Mouse (Mus musculus) heart, postnatal 36 days (tissue): ENCODE data around the gene Rpp25l. TPM values are rescaled to one million over a fixed set of nuclear protein-coding genes. Genes with fewer than 3 reads are reported as not detected.
"Not testable (repeated sequence)": the region's sequence is repeated elsewhere in the genome, so short reads cannot be mapped to it uniquely, and the experiment has no call there.

Source experiments
- DNase-seq, 2 experiments: peaks; one replicate each; pipeline ENCODE4 v3.0.0; 2021 to 2022
- intact Hi-C: fragments of 180-260 bp; cut with DNase I; formaldehyde crosslinking; loops from one replicate; pipeline ENCODE4 v1.15.1; 2025
- total RNA-seq, 2 experiments: library from RNA; stranded (reverse); gene quantifications; 2 replicates each; pipeline ENCODE4 v1.2.3; 2021

The Rpp25l gene
- total RNA-seq, 2 experiments from 2014 or later: 31.6 to 32.3 TPM

- DNase-seq, intact Hi-C loops: not testable (repeated sequence)
Measured at GRCm38 (mm10) chr4:41699783-41700182, 13.6 kb downstream of the Rpp25l start, which contains the start of gene Il11ra1. Gene Il11ra1 (plus strand): TSS chr4:41699989.

DNA sequence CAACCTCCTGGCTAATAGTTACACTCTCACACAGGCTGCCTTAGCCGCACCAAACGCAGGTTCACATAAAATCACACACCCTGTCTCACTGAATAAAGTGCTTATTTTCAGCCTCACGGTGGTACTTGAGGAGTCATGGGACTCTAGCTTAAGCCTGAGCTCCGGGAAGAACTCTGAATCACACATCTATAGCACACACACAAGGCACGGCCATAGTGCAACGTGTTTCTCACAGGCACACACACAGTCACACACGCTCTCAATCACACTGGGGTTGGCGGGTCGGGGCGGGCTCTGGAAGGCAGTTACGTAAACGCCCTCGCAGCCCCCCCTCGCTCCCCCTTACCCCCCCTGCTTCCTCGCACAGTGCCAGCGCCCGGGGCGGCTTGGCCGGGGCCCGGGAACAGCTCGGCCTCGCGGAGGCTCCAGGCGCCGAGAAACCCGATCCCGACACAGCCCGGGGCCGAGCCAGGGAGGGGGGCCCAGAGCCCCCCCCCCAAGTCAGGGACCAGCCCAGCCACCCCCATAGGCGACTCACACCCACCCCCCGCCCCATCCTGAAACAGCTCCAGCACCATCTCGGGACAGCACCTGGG, 14.8 kb downstream of the Rpp25l start:
- DNase-seq: peak; percentile 59 to 62
- intact Hi-C loops: not testable (repeated sequence)

GRCm38 (mm10) chr4:41696930-41697841, 16.1 kb downstream of the Rpp25l start, which contains the start of gene Cntfr:
Gene Cntfr (minus strand): TSS chr4:41697089.
- peak; percentile 86 to 89 for DNase-seq

DNA sequence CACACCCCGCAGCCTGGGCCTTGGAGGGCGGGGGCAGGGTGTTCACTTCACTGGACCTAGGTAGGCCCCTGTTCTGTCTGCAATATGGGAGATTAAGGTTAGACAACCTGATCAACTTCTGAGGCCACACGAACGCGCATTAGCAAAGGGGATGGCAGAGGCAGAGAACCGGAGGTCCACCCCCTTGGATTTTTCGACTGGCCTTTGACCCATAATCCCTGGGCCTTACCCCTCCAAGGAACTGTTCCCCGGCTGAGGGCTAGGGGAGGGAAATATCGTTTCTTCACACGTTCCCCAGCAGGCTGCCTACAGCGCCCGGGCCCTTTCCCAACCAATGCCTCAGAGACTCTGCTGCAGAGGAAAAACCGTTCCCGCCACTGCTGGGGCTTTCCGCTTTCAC, 16.9 kb downstream of the Rpp25l start:
- intact Hi-C loops: loop anchor here (2.0 kb wide), 1 partner anchor 44 kb away; no protein-coding TSS in a partner anchor
- DNase-seq: not testable (repeated sequence)

More at GRCm38 (mm10) chr4:41696930-41697841, 16.1 kb downstream of the Rpp25l start, which contains the start of gene Cntfr:
- intact Hi-C loops: loop anchor here (2.0 kb wide), 1 partner anchor 44 kb away; no protein-coding TSS in a partner anchor

DNA sequence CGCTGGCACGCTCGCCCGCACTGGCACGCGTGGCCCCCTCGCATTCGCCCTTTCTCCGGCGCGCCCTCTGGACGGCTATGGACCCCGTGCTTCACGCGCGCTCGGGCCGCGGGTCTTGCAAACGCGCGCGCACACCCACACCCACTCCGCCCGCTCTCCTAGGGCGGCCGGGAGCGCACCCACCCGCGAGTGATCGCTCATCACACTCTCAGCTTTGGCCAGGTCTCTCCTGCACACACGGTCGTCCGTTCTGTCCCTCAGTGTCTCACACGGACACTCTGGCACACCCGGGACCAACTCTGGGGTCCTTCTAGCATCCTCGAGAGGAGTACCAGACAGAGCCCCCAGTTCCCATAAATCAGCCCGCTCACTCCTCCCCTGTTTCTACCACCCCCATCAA, 17.5 kb downstream of the Rpp25l start:
- DNase-seq: not testable (repeated sequence)
- intact Hi-C loops: loop anchor here (2.0 kb wide), 1 partner anchor 43 kb away; no protein-coding TSS in a partner anchor

- DNase-seq, intact Hi-C loops: not testable (repeated sequence)
Measured at GRCm38 (mm10) chr4:41693511-41693910, 19.8 kb downstream of the Rpp25l start.

DNA sequence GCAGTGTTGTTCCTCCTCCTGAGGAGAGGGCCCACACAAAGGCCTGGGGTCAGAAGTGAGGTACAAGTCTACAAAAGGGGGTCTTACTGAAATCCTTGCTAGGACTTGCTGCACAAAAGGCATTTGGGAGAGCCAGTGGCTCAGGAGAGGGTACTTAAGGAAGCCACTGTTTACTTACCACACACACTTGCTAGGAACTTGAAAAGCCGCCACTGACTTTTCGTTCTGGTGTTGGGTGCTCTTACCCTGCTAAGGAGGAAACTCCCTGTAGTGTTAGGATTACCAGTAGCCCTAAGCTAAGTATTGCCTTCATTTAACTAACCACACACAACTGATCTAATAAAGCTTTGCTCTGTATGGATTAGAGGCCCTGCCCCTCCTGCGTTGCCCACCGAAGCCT, 23.3 kb downstream of the Rpp25l start:
- intact Hi-C loops: not testable (repeated sequence)

DNA sequence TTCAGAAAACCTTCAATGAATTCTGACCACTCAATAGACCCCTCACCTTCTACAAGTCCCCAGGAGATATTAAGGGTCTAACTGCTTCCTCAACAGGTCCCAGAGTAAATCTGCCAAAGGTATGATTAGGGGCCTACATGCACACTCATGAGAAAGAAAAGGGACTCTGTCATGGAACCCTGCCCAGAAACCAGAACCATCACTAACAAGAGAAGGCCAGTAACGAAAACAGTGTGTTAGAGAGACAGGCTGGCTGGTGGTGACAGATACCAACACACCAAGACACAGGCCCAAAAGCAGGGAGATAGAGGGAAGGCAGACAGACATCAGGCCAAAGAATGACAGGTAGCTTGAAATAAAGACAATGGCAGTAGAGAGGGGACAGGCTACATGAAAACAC, 24.8 kb downstream of the Rpp25l start:
- intact Hi-C loops, DNase-seq: not testable (repeated sequence)

More for the DNA sequence above, 23.3 kb downstream of the Rpp25l start:
- not testable (repeated sequence) for DNase-seq

GRCm38 (mm10) chr4:41685882-41686492, 27.3 kb downstream of the Rpp25l start:
- intact Hi-C loops, DNase-seq: not testable (repeated sequence)

- intact Hi-C loops, DNase-seq: not testable (repeated sequence)
Measured at GRCm38 (mm10) chr4:41684931-41685453, 28.3 kb downstream of the Rpp25l start.

DNA sequence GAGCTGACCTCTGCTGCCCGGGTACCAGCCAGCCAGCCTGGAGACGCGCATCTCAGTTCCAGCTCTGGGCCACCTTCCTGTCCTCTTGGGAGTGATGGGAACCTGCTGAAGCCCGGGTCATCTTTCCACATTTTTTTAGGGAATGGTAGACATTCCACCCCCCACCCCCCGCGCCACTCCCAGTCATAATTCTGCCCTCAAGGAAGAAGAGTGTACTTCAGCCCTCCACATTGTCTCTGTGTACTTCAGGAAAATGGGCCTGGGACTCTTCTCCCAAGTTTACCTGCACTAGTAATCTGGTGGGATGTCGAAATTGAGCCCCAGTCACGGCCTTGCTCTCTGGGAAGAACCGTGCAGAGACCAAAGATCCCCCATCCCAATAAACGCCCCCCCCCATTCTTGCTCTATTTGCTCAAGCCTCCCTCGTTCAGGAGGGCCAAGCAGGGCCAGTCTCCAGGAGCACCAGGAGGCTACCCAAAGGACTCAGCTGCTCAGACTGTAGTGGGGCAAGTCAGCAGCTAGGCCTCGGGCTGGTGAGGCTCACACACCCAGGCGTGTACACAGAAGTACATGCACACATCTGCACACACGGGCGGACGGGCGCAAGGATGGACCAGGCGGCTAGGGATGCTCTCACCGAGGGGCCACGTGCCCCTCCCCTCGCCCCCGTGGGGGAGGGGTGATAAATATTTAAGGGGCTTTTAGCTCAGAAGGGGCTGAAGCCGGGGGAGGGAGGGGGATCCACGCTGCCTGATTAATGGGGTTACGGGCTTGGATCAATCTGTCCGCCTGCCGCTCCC, 29.0 kb downstream of the Rpp25l start:
- DNase-seq, intact Hi-C loops: not testable (repeated sequence)

- intact Hi-C loops, DNase-seq: not testable (repeated sequence)
Measured at GRCm38 (mm10) chr4:41683303-41683702, 30.0 kb downstream of the Rpp25l start.

DNA sequence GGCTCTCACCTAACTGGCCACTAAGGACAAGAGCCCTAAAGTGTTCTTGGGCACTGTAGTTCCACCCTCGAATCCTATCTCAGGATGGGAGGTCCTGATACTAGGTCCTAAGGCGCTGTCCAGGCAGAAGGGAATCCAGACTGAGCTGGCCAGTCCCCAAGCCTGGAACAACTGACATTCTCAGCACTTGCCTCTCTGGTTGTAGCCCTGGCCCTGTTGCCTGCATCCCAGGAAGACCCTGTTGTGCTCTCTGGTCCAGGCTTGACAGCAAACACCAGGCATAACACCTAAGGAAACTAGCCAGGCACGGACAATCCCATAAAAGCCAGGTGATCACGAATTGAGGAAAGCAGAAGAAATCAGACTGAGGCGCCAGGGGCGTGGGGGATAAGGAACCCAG, 30.5 kb downstream of the Rpp25l start:
- intact Hi-C loops: no loop called here

GRCm38 (mm10) chr4:41681947-41682346, 31.4 kb downstream of the Rpp25l start:
- DNase-seq: no peak
- intact Hi-C loops: no loop called here

More for the DNA sequence above, 30.5 kb downstream of the Rpp25l start:
- DNase-seq: no peak

DNA sequence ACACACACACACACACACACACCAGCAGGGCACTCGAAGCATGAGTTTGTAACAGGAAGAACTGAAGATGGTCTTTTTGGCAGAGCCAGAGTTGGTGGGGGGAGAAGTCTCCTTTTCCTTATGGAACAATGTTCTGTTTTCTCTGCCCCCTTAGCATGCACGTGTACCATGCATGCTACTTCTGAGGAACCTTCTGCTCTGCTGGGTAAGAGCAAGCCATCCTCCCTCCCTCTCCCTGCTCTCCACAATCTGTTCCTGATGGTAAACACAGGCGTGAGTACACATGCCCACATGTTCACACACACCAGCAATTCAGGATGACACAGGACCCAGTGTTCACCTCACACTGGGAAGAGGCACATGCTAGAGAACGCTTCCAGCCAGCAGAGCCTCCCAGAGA, 32.2 kb downstream of the Rpp25l start:
- intact Hi-C loops: no loop called here
- no peak for DNase-seq

DNA sequence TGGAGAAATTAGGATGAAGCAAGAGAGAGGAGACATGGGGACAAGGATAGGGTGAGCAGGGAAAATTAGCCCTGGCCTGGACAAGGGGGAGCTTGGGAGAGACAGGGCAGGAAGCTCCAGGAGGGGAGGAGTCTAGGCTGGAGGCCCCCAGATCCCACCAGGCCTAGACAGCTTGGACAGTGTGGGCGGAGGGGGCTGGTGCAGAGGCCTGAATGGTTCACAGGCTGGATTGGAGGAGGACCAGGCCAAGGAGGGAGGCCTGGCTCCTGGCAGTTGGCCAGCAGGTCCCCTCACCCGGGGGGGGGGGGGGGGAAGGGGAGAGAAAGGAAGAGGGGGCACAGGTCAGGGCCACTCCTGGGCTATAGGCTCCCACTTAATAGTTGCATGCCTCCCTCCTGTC, 34.0 kb downstream of the Rpp25l start:
- intact Hi-C loops: no loop called here
- no peak for DNase-seq

DNA sequence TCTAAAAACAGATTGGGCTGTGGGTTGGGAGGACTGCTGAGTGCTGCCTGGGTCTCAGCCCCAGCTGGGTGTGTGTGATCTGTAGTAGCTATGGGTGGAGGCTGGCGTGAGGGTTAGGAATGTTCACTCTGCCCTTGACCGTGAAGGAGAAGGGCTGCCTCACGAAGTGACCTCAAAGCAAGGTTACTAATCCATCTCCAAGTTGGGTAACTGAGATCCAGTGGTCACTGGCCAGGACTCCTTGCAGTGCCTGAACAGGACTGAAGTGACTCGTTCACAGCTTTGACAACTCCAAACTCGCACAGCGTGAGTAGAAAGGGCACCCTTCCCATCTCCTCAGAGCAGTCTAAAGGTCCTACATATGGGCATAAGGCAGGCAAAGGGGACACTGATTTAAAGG, 34.5 kb downstream of the Rpp25l start:
- DNase-seq: no peak
- intact Hi-C loops: no loop called here

DNA sequence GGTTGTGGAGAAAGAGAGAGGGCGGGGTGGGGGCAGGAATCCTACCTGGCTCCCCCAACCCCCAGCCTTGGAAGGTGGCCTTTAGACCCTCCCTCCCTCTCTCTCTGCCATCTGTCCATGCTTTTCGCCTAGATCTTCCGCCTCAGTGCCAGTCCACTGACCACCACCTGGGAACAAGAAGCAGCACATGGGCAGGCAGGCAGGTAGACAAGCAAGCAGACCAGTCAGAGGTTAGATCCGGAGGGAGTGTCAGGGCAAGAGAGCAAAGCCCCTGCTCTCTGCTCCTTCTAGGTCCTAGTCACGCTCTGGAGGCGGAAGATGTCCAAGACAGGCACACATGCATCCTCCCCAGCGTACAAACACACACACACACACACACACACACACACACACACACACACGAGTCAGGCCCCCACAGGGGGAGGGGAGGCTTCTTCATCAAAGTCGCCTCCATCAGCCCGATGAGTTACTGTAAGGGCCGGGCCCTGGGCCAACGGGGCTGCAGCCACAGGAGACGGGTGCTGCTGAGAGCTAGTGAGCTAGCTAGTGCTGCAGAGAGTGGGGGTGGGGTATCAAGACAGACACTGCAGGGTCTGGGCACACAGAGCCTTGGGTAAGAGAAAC, 36.2 kb downstream of the Rpp25l start:
- intact Hi-C loops: no loop called here
- DNase-seq: no peak
